Mouse (Mus musculus): ENCODE data around the gene Appbp2.
"Not testable (repeated sequence)": the region's sequence is repeated elsewhere in the genome, so short reads cannot be mapped to it uniquely, and the experiment has no call there.

Appbp2 gene

GRCm38 (mm10) chr11:85163014-85163413 lies 71.9 kb downstream of the Appbp2 start:
- DNase-seq (ENCODE audit: low spot score in 2 of 2): not testable (repeated sequence)

GRCm38 (mm10) chr11:85157301-85157700 lies 77.6 kb downstream of the Appbp2 start:
- DNase-seq (ENCODE audit: low spot score in 2 of 2): no peak

GRCm38 (mm10) chr11:85152256-85152930 lies 82.5 kb downstream of the Appbp2 start:
- no peak for DNase-seq (ENCODE audit: low spot score in 2 of 2)

GRCm38 (mm10) chr11:85139581-85140540 lies 95.1 kb downstream of the Appbp2 start, which contains the start of gene Usp32:
Gene Usp32 (minus strand): TSS chr11:85140161.
- DNase-seq (ENCODE audit: low spot score in 2 of 2): peak; percentile 94 to 95

- DNase-seq (ENCODE audit: low spot score in 2 of 2): peak in 1 of 2 experiments; percentile 3
These were observed 96.0 kb downstream of the Appbp2 start for GRCm38 (mm10) chr11:85138776-85139474.

All from cerebellum, postnatal 4 days (tissue).